Mouse (Mus musculus): ENCODE measurements around the gene Fstl4. TPM values are rescaled to one million over a fixed set of nuclear protein-coding genes. Genes with fewer than 3 reads are reported as not detected.

Fstl4 gene
- total and polyA plus RNA-seq, 2 experiments from 2014 or later: 10.9 to 11.3 TPM

- DNase-seq (ENCODE audit: low spot score) (peak; percentile 80), ATAC-seq (peak; percentile 63)
- 47% methylated on average over 11 of the region's 11 CpGs for WGBS
- TF ChIP-seq CTCF (IDR thresholded peaks at IDR 0.05; ENCODE audit: low read depth): no peak
- no peaks in the 10 kb centered on the region for H3K27me3 ChIP-seq (ENCODE audit: insufficient read depth, low read length)
- H3K4me3 ChIP-seq (ENCODE audit: low read length): no peak overlapping the region
- peaks cover 22% of the 10 kb centered on the region; the same call in 1 of the 2 replicates for H3K4me1 ChIP-seq (ENCODE audit: insufficient read depth, low read length)
- H3K9me3 ChIP-seq (ENCODE audit: low read length): no peaks in the 10 kb centered on the region
- H3K27ac ChIP-seq: 0 out of 2 replicates have a peak overlapping the region, but pooled peaks have one; percentile 12
- H3K4me2 ChIP-seq (ENCODE audit: low read depth, low read length): no peak overlapping the region
- H3K9ac ChIP-seq (replicated peaks; ENCODE audit: low read length): no peak overlapping the region
- H3K36me3 ChIP-seq (ENCODE audit: insufficient read depth, low read length): no peaks in the 10 kb centered on the region
Measured at GRCm38 (mm10) chr11:53118226-53118965, 354.0 kb downstream of the Fstl4 start.

GRCm38 (mm10) chr11:53119966-53120365 is 355.5 kb downstream of the Fstl4 start:
- no peak overlapping the region for H3K4me2 ChIP-seq (ENCODE audit: low read depth, low read length)
- no peak overlapping the region for H3K27ac ChIP-seq
- H3K9me3 ChIP-seq (ENCODE audit: low read length): no peaks in the 10 kb centered on the region
- H3K4me1 ChIP-seq (ENCODE audit: insufficient read depth, low read length): peaks cover 22% of the 10 kb centered on the region; the same call in 1 of the 2 replicates
- ATAC-seq: no peak
- H3K27me3 ChIP-seq (ENCODE audit: insufficient read depth, low read length): no peaks in the 10 kb centered on the region
- TF ChIP-seq CTCF (IDR thresholded peaks at IDR 0.05; ENCODE audit: low read depth): no peak
- 38% methylated on average over 5 of the region's 5 CpGs for whole genome bisulfite sequencing
- no peak overlapping the region for H3K9ac ChIP-seq (replicated peaks; ENCODE audit: low read length)
- DNase-seq (ENCODE audit: low spot score): no peak
- H3K4me3 ChIP-seq (ENCODE audit: low read length): no peak overlapping the region
- no peaks in the 10 kb centered on the region for H3K36me3 ChIP-seq (ENCODE audit: insufficient read depth, low read length)

- Histone ChIP-seq H3K4me1 (ENCODE audit: insufficient read depth, low read length) (peaks cover 22% of the 10 kb centered on the region; the same call in 1 of the 2 replicates), H3K36me3 (ENCODE audit: insufficient read depth, low read length) (no peaks in the 10 kb centered on the region), H3K27ac (no peak overlapping the region), H3K4me2 (ENCODE audit: low read depth, low read length) (no peak overlapping the region), H3K9me3 (ENCODE audit: low read length) (no peaks in the 10 kb centered on the region), H3K4me3 (ENCODE audit: low read length) (no peak overlapping the region), H3K27me3 (ENCODE audit: insufficient read depth, low read length) (no peaks in the 10 kb centered on the region), H3K9ac (replicated peaks; ENCODE audit: low read length) (no peak overlapping the region)
- DNase-seq (ENCODE audit: low spot score) (no peak), ATAC-seq (no peak)
- no peak for TF ChIP-seq CTCF (IDR thresholded peaks at IDR 0.05; ENCODE audit: low read depth)
- WGBS: 32% methylated on average over 1 of the region's 1 CpGs
Measured at GRCm38 (mm10) chr11:53121208-53121607, 356.8 kb downstream of the Fstl4 start.

DNA sequence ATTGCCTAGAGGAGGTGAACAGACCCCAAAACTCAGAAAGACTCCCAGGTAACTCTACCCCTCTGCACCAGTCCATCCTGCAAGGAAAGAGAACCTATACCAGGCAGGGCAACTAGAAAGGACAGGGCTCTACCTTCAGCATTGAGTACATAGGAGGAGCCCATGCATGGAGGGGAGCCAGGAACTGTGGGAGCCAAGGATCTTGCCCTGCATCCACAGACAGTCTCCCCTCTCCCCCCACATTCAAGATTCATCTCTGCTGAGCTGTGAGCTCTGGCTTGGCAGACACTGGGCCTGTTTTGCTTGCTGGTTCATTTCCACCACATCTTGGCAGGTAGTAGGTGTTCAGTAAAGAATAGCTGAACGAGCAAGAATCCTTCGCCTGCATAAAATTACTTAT is 360.4 kb downstream of the Fstl4 start:
- no peaks in the 10 kb centered on the region for H3K9me3 ChIP-seq (ENCODE audit: low read length)
- H3K36me3 ChIP-seq (ENCODE audit: insufficient read depth, low read length): no peaks in the 10 kb centered on the region
- H3K4me2 ChIP-seq (ENCODE audit: low read depth, low read length): no peak overlapping the region
- H3K9ac ChIP-seq (replicated peaks; ENCODE audit: low read length): no peak overlapping the region
- no peak for DNase-seq (ENCODE audit: low spot score)
- no peak for TF ChIP-seq CTCF (IDR thresholded peaks at IDR 0.05; ENCODE audit: low read depth)
- 62% methylated on average over 2 of the region's 2 CpGs for WGBS
- peaks cover 6% of the 10 kb centered on the region; the same call in 1 of the 2 replicates for H3K4me1 ChIP-seq (ENCODE audit: insufficient read depth, low read length)
- H3K4me3 ChIP-seq (ENCODE audit: low read length): no peak overlapping the region
- H3K27ac ChIP-seq: no peak overlapping the region
- no peaks in the 10 kb centered on the region for H3K27me3 ChIP-seq (ENCODE audit: insufficient read depth, low read length)
- no peak for ATAC-seq

GRCm38 (mm10) chr11:53126660-53127059 is 362.2 kb downstream of the Fstl4 start:
- Histone ChIP-seq H3K36me3 (ENCODE audit: insufficient read depth, low read length) (no peaks in the 10 kb centered on the region), H3K4me1 (ENCODE audit: insufficient read depth, low read length) (no peaks in the 10 kb centered on the region), H3K9me3 (ENCODE audit: low read length) (no peaks in the 10 kb centered on the region), H3K27me3 (ENCODE audit: insufficient read depth, low read length) (no peaks in the 10 kb centered on the region), H3K4me3 (ENCODE audit: low read length) (no peak overlapping the region), H3K9ac (replicated peaks; ENCODE audit: low read length) (no peak overlapping the region), H3K27ac (no peak overlapping the region), H3K4me2 (ENCODE audit: low read depth, low read length) (no peak overlapping the region)
- no peak for TF ChIP-seq CTCF (IDR thresholded peaks at IDR 0.05; ENCODE audit: low read depth)
- no peak for ATAC-seq
- 47% methylated on average over 6 of the region's 6 CpGs for WGBS
- DNase-seq (ENCODE audit: low spot score): no peak

DNA sequence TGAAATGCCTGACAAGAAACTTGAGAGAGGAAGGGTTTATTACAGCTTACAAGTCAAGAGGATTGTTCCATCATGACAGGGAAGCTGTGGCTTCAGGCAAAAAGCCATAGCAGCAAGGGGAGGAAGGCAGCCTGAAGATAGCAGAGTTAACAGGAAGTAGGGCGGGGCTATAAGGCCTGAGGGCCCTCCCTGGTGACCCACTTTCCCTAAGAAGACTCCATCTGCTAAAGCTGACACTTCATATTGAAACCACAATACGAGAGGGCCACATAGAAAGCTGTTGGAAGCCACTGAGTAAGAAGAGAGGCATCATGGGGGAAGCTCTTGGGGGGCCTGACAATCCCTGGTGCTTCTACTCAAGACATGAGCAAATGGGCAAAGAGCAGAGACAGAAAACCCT is 364.2 kb downstream of the Fstl4 start:
- Histone ChIP-seq H3K27ac (no peak overlapping the region), H3K27me3 (ENCODE audit: insufficient read depth, low read length) (no peaks in the 10 kb centered on the region), H3K4me1 (ENCODE audit: insufficient read depth, low read length) (peaks cover 11% of the 10 kb centered on the region; the same call in 1 of the 2 replicates), H3K9me3 (ENCODE audit: low read length) (no peaks in the 10 kb centered on the region), H3K9ac (replicated peaks; ENCODE audit: low read length) (no peak overlapping the region), H3K36me3 (ENCODE audit: insufficient read depth, low read length) (no peaks in the 10 kb centered on the region), H3K4me2 (ENCODE audit: low read depth, low read length) (no peak overlapping the region), H3K4me3 (ENCODE audit: low read length) (no peak overlapping the region)
- DNase-seq (ENCODE audit: low spot score) (no peak), ATAC-seq (no peak)
- WGBS: 66% methylated on average over 2 of the region's 2 CpGs
- no peak for TF ChIP-seq CTCF (IDR thresholded peaks at IDR 0.05; ENCODE audit: low read depth)
